ENCODE assay signal across 8 mouse cellular contexts in the genomic region with DNA sequence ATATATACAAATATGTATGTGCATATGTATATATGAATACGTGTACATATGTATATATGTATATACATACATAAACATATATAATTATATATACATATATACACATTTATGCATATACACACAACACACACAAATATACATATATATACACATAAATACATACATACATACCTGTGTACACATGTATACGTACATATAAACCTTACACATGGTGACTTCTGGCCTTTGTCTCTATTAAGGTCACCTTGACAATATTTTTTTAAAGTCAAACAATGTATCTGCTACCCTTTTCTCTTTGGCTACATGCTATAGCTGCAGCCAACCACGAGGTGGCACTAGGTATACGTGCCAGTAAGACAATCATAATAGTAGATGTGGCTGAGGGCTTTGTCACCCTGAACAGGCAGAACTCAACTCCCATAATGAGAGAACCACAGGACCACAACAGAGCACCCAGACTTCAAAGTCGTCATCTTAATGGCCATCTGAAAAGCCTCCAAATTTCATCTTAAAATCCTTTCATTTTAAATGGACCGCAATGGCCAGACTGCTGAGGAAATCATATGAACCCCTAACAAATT.
DNase-seq lines count a peak whose midpoint lies in the region; ATAC-seq and TF ChIP-seq lines count a peak whose summit lies in the region.

No protein-coding gene starts in this region.

- H3K27me3 ChIP-seq in ES-Bruce4 (ENCODE audit: control insufficient read depth, insufficient read depth, low read length, poor library complexity, severe bottlenecking) = no peaks in the 10 kb centered on the region
- H3K27me3 ChIP-seq in heart, embryonic 15.5 days = no peaks in the 10 kb centered on the region
- no peaks in the 10 kb centered on the region for H3K27me3 ChIP-seq in kidney, embryonic 16.5 days (ENCODE audit: insufficient read depth, low read length)
- no peaks in the 10 kb centered on the region for H3K27me3 ChIP-seq in liver, embryonic 11.5 days (replicated peaks; ENCODE audit: control insufficient read depth, insufficient read depth, low read length)
- no peaks in the 10 kb centered on the region for H3K27me3 ChIP-seq in neural tube, embryonic 12.5 days (replicated peaks)

- no peaks in the 10 kb centered on the region for H3K4me1 ChIP-seq in ES-Bruce4 (ENCODE audit: control insufficient read depth, insufficient read depth, low read length)
- H3K4me1 ChIP-seq in heart, embryonic 15.5 days (replicated peaks) = 0 out of 2 replicates have a peak, but pooled peaks cover 2% of the 10 kb centered on the region
- peaks cover 10% of the 10 kb centered on the region; the same call in 1 of the 2 replicates for H3K4me1 ChIP-seq in kidney, embryonic 16.5 days (ENCODE audit: insufficient read depth, low read length)
- H3K4me1 ChIP-seq in liver, embryonic 11.5 days (replicated peaks; ENCODE audit: control insufficient read depth, insufficient read depth, low read length) = no peaks in the 10 kb centered on the region
- no peaks in the 10 kb centered on the region for H3K4me1 ChIP-seq in neural tube, embryonic 12.5 days

- WGBS in heart, embryonic 15.5 days = 13% methylated on average over 6 of the region's 6 CpGs
- 12% methylated on average over 6 of the region's 6 CpGs for WGBS in kidney, embryonic 16.5 days
- 16% methylated on average over 6 of the region's 6 CpGs for WGBS in liver, embryonic 11.5 days
- 14% methylated on average over 6 of the region's 6 CpGs for WGBS in neural tube, embryonic 12.5 days

- H3K36me3 ChIP-seq in ES-Bruce4 (ENCODE audit: control insufficient read depth, insufficient read depth, low read length, poor library complexity, severe bottlenecking) = no peaks in the 10 kb centered on the region
- H3K36me3 ChIP-seq in heart, embryonic 15.5 days = no peaks in the 10 kb centered on the region
- no peaks in the 10 kb centered on the region for H3K36me3 ChIP-seq in kidney, embryonic 16.5 days (ENCODE audit: insufficient read depth, low read length)
- H3K36me3 ChIP-seq in liver, embryonic 11.5 days (ENCODE audit: control insufficient read depth, insufficient read depth, low read length) = no peaks in the 10 kb centered on the region
- no peaks in the 10 kb centered on the region for H3K36me3 ChIP-seq in neural tube, embryonic 12.5 days

- no peak overlapping the region for H3K27ac ChIP-seq in ES-Bruce4 (ENCODE audit: insufficient read depth, low read length)
- H3K27ac ChIP-seq in heart, embryonic 15.5 days = no peak overlapping the region
- H3K27ac ChIP-seq in kidney, embryonic 16.5 days (ENCODE audit: low read length) = no peak overlapping the region
- no peak overlapping the region for H3K27ac ChIP-seq in liver, embryonic 11.5 days (ENCODE audit: low read depth, low read length)
- H3K27ac ChIP-seq in neural tube, embryonic 12.5 days = no peak overlapping the region

- no peak overlapping the region for H3K9ac ChIP-seq in ES-Bruce4 (ENCODE audit: low read depth, poor library complexity, severe bottlenecking)
- no peak overlapping the region for H3K9ac ChIP-seq in heart, embryonic 15.5 days
- no peak overlapping the region for H3K9ac ChIP-seq in kidney, embryonic 16.5 days (replicated peaks; ENCODE audit: low read length)
- no peak overlapping the region for H3K9ac ChIP-seq in liver, embryonic 11.5 days (ENCODE audit: low read depth, low read length)
- no peak overlapping the region for H3K9ac ChIP-seq in neural tube, embryonic 12.5 days

- peak; percentile 58; the same call in 1 of the 2 replicates for ATAC-seq in heart, embryonic 15.5 days (replicated peaks; ENCODE audit: insufficient number of reproducible peaks, insufficient read depth, low FRiP score, low read depth)
- peak; percentile 80 for ATAC-seq in kidney, embryonic 16.5 days (ENCODE audit: low FRiP score, low TSS enrichment)
- peak; percentile 59; the same call in 1 of the 2 replicates for ATAC-seq in liver, embryonic 11.5 days (replicated peaks; ENCODE audit: low FRiP score)
- peak; percentile 78 for ATAC-seq in neural tube, embryonic 12.5 days (ENCODE audit: low FRiP score, low read depth)

- H3K4me3 ChIP-seq in ES-Bruce4 (ENCODE audit: low read depth, low read length) = no peak overlapping the region
- H3K4me3 ChIP-seq in heart, embryonic 15.5 days = peak overlapping the region; percentile 21; the same call in 1 of the 2 replicates
- H3K4me3 ChIP-seq in kidney, embryonic 16.5 days (ENCODE audit: low read length) = peak overlapping the region; percentile 3; the same call in 1 of the 2 replicates
- no peak overlapping the region for H3K4me3 ChIP-seq in liver, embryonic 11.5 days (ENCODE audit: low read depth, low read length)
- H3K4me3 ChIP-seq in neural tube, embryonic 12.5 days = no peak overlapping the region

- no peaks in the 10 kb centered on the region for H3K9me3 ChIP-seq in ES-Bruce4 (replicated peaks; ENCODE audit: control insufficient read depth, insufficient read depth, low read length, poor library complexity, severe bottlenecking)
- H3K9me3 ChIP-seq in heart, embryonic 15.5 days (replicated peaks) = no peaks in the 10 kb centered on the region
- H3K9me3 ChIP-seq in kidney, embryonic 16.5 days (ENCODE audit: low read length) = no peaks in the 10 kb centered on the region
- H3K9me3 ChIP-seq in liver, embryonic 11.5 days (ENCODE audit: control insufficient read depth, low read length) = no peaks in the 10 kb centered on the region
- H3K9me3 ChIP-seq in neural tube, embryonic 12.5 days = no peaks in the 10 kb centered on the region

- H3K4me2 ChIP-seq in heart, embryonic 15.5 days = peak overlapping the region; percentile 47
- peak overlapping the region; percentile 36 for H3K4me2 ChIP-seq in kidney, embryonic 16.5 days (replicated peaks; ENCODE audit: low read depth, low read length)
- no peak overlapping the region for H3K4me2 ChIP-seq in liver, embryonic 11.5 days
- no peak overlapping the region for H3K4me2 ChIP-seq in neural tube, embryonic 12.5 days (replicated peaks)

- peak; percentile 11 for TF ChIP-seq CTCF in ES-Bruce4 (IDR thresholded peaks at IDR 0.05; ENCODE audit: low read depth, low read length)

- no peak for TF ChIP-seq POLR2A in ES-Bruce4 (IDR thresholded peaks at IDR 0.05; ENCODE audit: insufficient read depth, low read length)

- TF ChIP-seq EP300 in ES-Bruce4 (IDR thresholded peaks at IDR 0.05; ENCODE audit: insufficient read depth, low read depth, low read length) = no peak

- DNase-seq in brain, embryonic 18.5 days (ENCODE audit: low read depth, low spot score) = peak; percentile 42
- peak; percentile 41 for DNase-seq in fibroblast of lung, adult 2 months (ENCODE audit: low read depth)
- no peak for DNase-seq in liver, embryonic 11.5 days (ENCODE audit: low spot score)
- peak; percentile 35 to 56 for DNase-seq in urinary bladder, postnatal 36 days (ENCODE audit: low spot score in 2 of 2)

Comparison
In these comparisons a context has a peak if more than half of its experiments do, and no peak if none do; other contexts are left out.
1. H3K4me3 ChIP-seq: peak in heart, embryonic 15.5 days (single experiment) and kidney, embryonic 16.5 days (single experiment); none in ES-Bruce4 (single experiment), liver, embryonic 11.5 days (single experiment) and neural tube, embryonic 12.5 days (single experiment).
2. H3K4me2 ChIP-seq: peak in heart, embryonic 15.5 days (single experiment) and kidney, embryonic 16.5 days (single experiment); none in liver, embryonic 11.5 days (single experiment) and neural tube, embryonic 12.5 days (single experiment).
3. Peak in every context shown above with its lines, with median percentiles within 50 percentile points of each other: ATAC-seq.